Comparison of ENCODE assay signal across 32 mouse cellular contexts in genomic region chr4:119017078-119017477, GRCm38 (mm10). TPM values are rescaled to one million over a fixed set of nuclear protein-coding genes. Genes with fewer than 3 reads are reported as not detected.
A peak's percentile ranks its signal among the peaks of the same experiment; 100 is the strongest.
DNase-seq lines count a peak whose midpoint lies in the region; ATAC-seq and TF ChIP-seq lines count a peak whose summit lies in the region.
"Had no signal": no experiment of that assay in that cellular context is flagged by ENCODE, and none has a peak within 500 bp of the region (broad histone marks: within the 10 kb centered on the region; RNA-seq: fewer than 3 reads in every experiment).

No protein-coding gene starts in this region.

- H3K9me3 ChIP-seq in forebrain, embryonic 10.5 days, result no peaks in the 10 kb centered on the region
- no peaks in the 10 kb centered on the region for H3K9me3 ChIP-seq in forebrain, embryonic 15.5 days
- no peaks in the 10 kb centered on the region for H3K9me3 ChIP-seq in hindbrain, embryonic 15.5 days
- H3K9me3 ChIP-seq in hindbrain, embryonic 12.5 days (replicated peaks), result no peaks in the 10 kb centered on the region
- H3K9me3 ChIP-seq in midbrain, postnatal 0 days (ENCODE audit: low read length), result no peaks in the 10 kb centered on the region
- no peaks in the 10 kb centered on the region for H3K9me3 ChIP-seq in midbrain, embryonic 14.5 days (ENCODE audit: control insufficient read depth, low read length)
- no peaks in the 10 kb centered on the region for H3K9me3 ChIP-seq in neural tube, embryonic 15.5 days (replicated peaks)
- H3K9me3 ChIP-seq: embryonic facial prominence, embryonic 13.5 days; forebrain, embryonic 13.5 days; heart, embryonic 15.5 days; lung, embryonic 15.5 days; neural tube, embryonic 12.5 days had no signal

- H3K36me3 ChIP-seq in forebrain, embryonic 10.5 days (replicated peaks), result no peaks in the 10 kb centered on the region
- no peaks in the 10 kb centered on the region for H3K36me3 ChIP-seq in forebrain, embryonic 15.5 days
- H3K36me3 ChIP-seq in hindbrain, embryonic 15.5 days, result no peaks in the 10 kb centered on the region
- no peaks in the 10 kb centered on the region for H3K36me3 ChIP-seq in hindbrain, embryonic 12.5 days
- H3K36me3 ChIP-seq in midbrain, postnatal 0 days (ENCODE audit: insufficient read depth, low read length), result no peaks in the 10 kb centered on the region
- H3K36me3 ChIP-seq in midbrain, embryonic 14.5 days (ENCODE audit: control insufficient read depth, insufficient read depth, low read length), result no peaks in the 10 kb centered on the region
- no peaks in the 10 kb centered on the region for H3K36me3 ChIP-seq in neural tube, embryonic 15.5 days
- H3K36me3 ChIP-seq: embryonic facial prominence, embryonic 13.5 days; heart, embryonic 15.5 days; lung, embryonic 15.5 days; neural tube, embryonic 12.5 days had no signal

- no peak overlapping the region for H3K4me3 ChIP-seq in forebrain, embryonic 10.5 days
- H3K4me3 ChIP-seq in forebrain, embryonic 15.5 days, result no peak overlapping the region
- H3K4me3 ChIP-seq in hindbrain, embryonic 15.5 days, result no peak overlapping the region
- no peak overlapping the region for H3K4me3 ChIP-seq in hindbrain, embryonic 12.5 days
- H3K4me3 ChIP-seq in midbrain, postnatal 0 days (ENCODE audit: low read depth, low read length), result no peak overlapping the region
- no peak overlapping the region for H3K4me3 ChIP-seq in midbrain, embryonic 14.5 days (replicated peaks; ENCODE audit: low read depth, low read length)
- H3K4me3 ChIP-seq in neural tube, embryonic 15.5 days (replicated peaks), result no peak overlapping the region
- H3K4me3 ChIP-seq: embryonic facial prominence, embryonic 13.5 days; erythroblast, embryonic 14.5 days; forebrain, embryonic 13.5 days; heart, embryonic 15.5 days; left cerebral cortex, adult 2 months; lung, embryonic 15.5 days; neural tube, embryonic 12.5 days had no signal

- H3K4me1 ChIP-seq in forebrain, embryonic 10.5 days, result peaks cover 53% of the 10 kb centered on the region
- peaks cover 10% of the 10 kb centered on the region for H3K4me1 ChIP-seq in forebrain, embryonic 15.5 days
- peaks cover 9% of the 10 kb centered on the region for H3K4me1 ChIP-seq in hindbrain, embryonic 15.5 days (replicated peaks)
- H3K4me1 ChIP-seq in hindbrain, embryonic 12.5 days, result peaks cover 15% of the 10 kb centered on the region
- peaks cover 3% of the 10 kb centered on the region; the same call in 1 of the 2 replicates for H3K4me1 ChIP-seq in midbrain, postnatal 0 days (ENCODE audit: insufficient read depth, low read length)
- H3K4me1 ChIP-seq in midbrain, embryonic 14.5 days (ENCODE audit: control insufficient read depth, insufficient read depth, low read length), result peaks cover 6% of the 10 kb centered on the region; the same call in 1 of the 2 replicates
- H3K4me1 ChIP-seq in neural tube, embryonic 15.5 days, result peaks cover 9% of the 10 kb centered on the region; the same call in 1 of the 2 replicates

- H3K27ac ChIP-seq in forebrain, embryonic 10.5 days, result peak overlapping the region; percentile 46; the same call in 1 of the 2 replicates
- H3K27ac ChIP-seq in forebrain, embryonic 15.5 days (replicated peaks), result no peak overlapping the region
- H3K27ac ChIP-seq in hindbrain, embryonic 15.5 days (replicated peaks), result no peak overlapping the region
- no peak overlapping the region for H3K27ac ChIP-seq in hindbrain, embryonic 12.5 days
- H3K27ac ChIP-seq in midbrain, postnatal 0 days (ENCODE audit: low read depth, low read length), result no peak overlapping the region
- no peak overlapping the region for H3K27ac ChIP-seq in midbrain, embryonic 14.5 days (replicated peaks; ENCODE audit: low read depth, low read length)
- H3K27ac ChIP-seq in neural tube, embryonic 15.5 days (replicated peaks), result no peak overlapping the region
- H3K27ac ChIP-seq: embryonic facial prominence, embryonic 13.5 days; forebrain, embryonic 13.5 days; heart, embryonic 15.5 days; left cerebral cortex, adult 2 months; lung, embryonic 15.5 days; neural tube, embryonic 12.5 days had no signal

- WGBS in forebrain, embryonic 10.5 days, result 90% methylated on average over 5 of the region's 5 CpGs
- 82% methylated on average over 5 of the region's 5 CpGs for WGBS in forebrain, embryonic 15.5 days
- 67% methylated on average over 5 of the region's 5 CpGs for WGBS in hindbrain, embryonic 15.5 days
- WGBS in hindbrain, embryonic 12.5 days, result 86% methylated on average over 5 of the region's 5 CpGs
- WGBS in midbrain, postnatal 0 days, result 78% methylated on average over 5 of the region's 5 CpGs
- 79% methylated on average over 5 of the region's 5 CpGs for WGBS in midbrain, embryonic 14.5 days
- 73% methylated on average over 5 of the region's 5 CpGs for WGBS in neural tube, embryonic 15.5 days

- ATAC-seq in forebrain, embryonic 15.5 days (replicated peaks), result no peak
- peak; percentile 63; the same call in 1 of the 2 replicates for ATAC-seq in hindbrain, embryonic 15.5 days (ENCODE audit: low FRiP score, low read depth)
- no peak for ATAC-seq in hindbrain, embryonic 12.5 days (ENCODE audit: low FRiP score)
- no peak for ATAC-seq in midbrain, postnatal 0 days (ENCODE audit: low FRiP score)
- ATAC-seq in midbrain, embryonic 14.5 days (ENCODE audit: low FRiP score, low TSS enrichment), result no peak
- peak; percentile 42; the same call in 1 of the 2 replicates for ATAC-seq in neural tube, embryonic 15.5 days (ENCODE audit: low FRiP score)
- ATAC-seq: activated CD4-positive, CD25-positive, alpha-beta regulatory T cell, adult 4 months; forebrain, embryonic 13.5 days had no signal

- no peak for TF ChIP-seq CTCF in midbrain, postnatal 0 days (IDR thresholded peaks at IDR 0.05)

- DNase-seq in forebrain, embryonic 10.5 days (ENCODE audit: extremely low spot score, low spot score), result no peak
- DNase-seq in midbrain, postnatal 0 days (ENCODE audit: low spot score), result peak; percentile 36
- no peak for DNase-seq in midbrain, embryonic 14.5 days
- DNase-seq in thymus, adult 18-20 months, result no peak
- DNase-seq: adrenal gland, adult 8-10 months; cerebellum, adult 18-20 months; cerebellum, postnatal 14 days; gastrocnemius, postnatal 10 days; heart, adult 11 months; heart, postnatal 36 days; kidney, adult 2 months; kidney, postnatal 10 days; lung, postnatal 4 days; thymus, adult 2 months; thymus, postnatal 4 days had no signal

- H3K4me2 ChIP-seq in forebrain, embryonic 15.5 days (replicated peaks), result no peak overlapping the region
- no peak overlapping the region for H3K4me2 ChIP-seq in hindbrain, embryonic 15.5 days
- H3K4me2 ChIP-seq in hindbrain, embryonic 12.5 days (replicated peaks), result no peak overlapping the region
- no peak overlapping the region for H3K4me2 ChIP-seq in midbrain, postnatal 0 days (ENCODE audit: low read depth, low read length, poor library complexity, severe bottlenecking)
- H3K4me2 ChIP-seq in midbrain, embryonic 14.5 days (ENCODE audit: low read length), result no peak overlapping the region
- H3K4me2 ChIP-seq in neural tube, embryonic 15.5 days, result no peak overlapping the region
- H3K4me2 ChIP-seq: embryonic facial prominence, embryonic 13.5 days; forebrain, embryonic 13.5 days; heart, embryonic 15.5 days; lung, embryonic 15.5 days; neural tube, embryonic 12.5 days had no signal

- no peak overlapping the region for H3K9ac ChIP-seq in forebrain, embryonic 15.5 days (replicated peaks)
- H3K9ac ChIP-seq in hindbrain, embryonic 15.5 days, result no peak overlapping the region
- no peak overlapping the region for H3K9ac ChIP-seq in hindbrain, embryonic 12.5 days
- no peak overlapping the region for H3K9ac ChIP-seq in midbrain, postnatal 0 days (replicated peaks; ENCODE audit: low read length, poor library complexity, severe bottlenecking)
- no peak overlapping the region for H3K9ac ChIP-seq in midbrain, embryonic 14.5 days (replicated peaks; ENCODE audit: low read length)
- no peak overlapping the region for H3K9ac ChIP-seq in neural tube, embryonic 15.5 days (replicated peaks)
- H3K9ac ChIP-seq: embryonic facial prominence, embryonic 13.5 days; forebrain, embryonic 13.5 days; heart, embryonic 15.5 days; lung, embryonic 15.5 days; neural tube, embryonic 12.5 days had no signal

- H3K27me3 ChIP-seq in forebrain, embryonic 10.5 days (ENCODE audit: poor library complexity, severe bottlenecking), result no peaks in the 10 kb centered on the region
- H3K27me3 ChIP-seq in forebrain, embryonic 15.5 days, result no peaks in the 10 kb centered on the region
- no peaks in the 10 kb centered on the region for H3K27me3 ChIP-seq in hindbrain, embryonic 15.5 days
- no peaks in the 10 kb centered on the region for H3K27me3 ChIP-seq in hindbrain, embryonic 12.5 days
- H3K27me3 ChIP-seq in midbrain, postnatal 0 days (ENCODE audit: insufficient read depth, low read length), result no peaks in the 10 kb centered on the region
- no peaks in the 10 kb centered on the region for H3K27me3 ChIP-seq in midbrain, embryonic 14.5 days (ENCODE audit: control insufficient read depth, insufficient read depth, low read length)
- H3K27me3 ChIP-seq in neural tube, embryonic 15.5 days (replicated peaks), result no peaks in the 10 kb centered on the region
- H3K27me3 ChIP-seq: embryonic facial prominence, embryonic 13.5 days; forebrain, embryonic 13.5 days; heart, embryonic 15.5 days; lung, embryonic 15.5 days; neural tube, embryonic 12.5 days had no signal

RNA-seq across cellular contexts. Expression of gene Lao1, which starts 55.7 kb away (rescaled TPM):
- polyA plus RNA-seq in forebrain, embryonic 10.5 days (2016; fragmentation: Nextera tagmentation; extraction: Ambion mirVana), result not detected in 2 replicates
- polyA plus RNA-seq in forebrain, embryonic 15.5 days (2015; fragmentation: Nextera tagmentation; extraction: Ambion mirVana), result 0.28 and 0.29 TPM in 2 replicates
- not detected in 2 replicates for polyA plus RNA-seq in hindbrain, embryonic 15.5 days (2015; fragmentation: Nextera tagmentation; extraction: Ambion mirVana)
- not detected in 2 replicates for polyA plus RNA-seq in hindbrain, embryonic 12.5 days (2016; fragmentation: Nextera tagmentation; extraction: Ambion mirVana)
- 0.22 and 0.42 TPM in 2 replicates for total RNA-seq in midbrain, postnatal 0 days (2014; rRNA removed)
- polyA plus RNA-seq in midbrain, postnatal 0 days (2015; fragmentation: Nextera tagmentation; extraction: Ambion mirVana), result not detected in 2 replicates
- polyA plus RNA-seq in midbrain, embryonic 14.5 days (2014; fragmentation: Nextera tagmentation; extraction: Ambion mirVana), result not detected in 2 replicates
- not detected in 2 replicates for polyA plus RNA-seq in neural tube, embryonic 15.5 days (2015; fragmentation: Nextera tagmentation; extraction: Ambion mirVana)
- total RNA-seq: adrenal gland, adult 8-10 months; megakaryocyte-erythroid progenitor cell, adult 5-6 weeks had no signal
- polyA plus RNA-seq: activated CD4-positive, CD25-positive, alpha-beta regulatory T cell, adult 4 months; embryonic facial prominence, embryonic 13.5 days; erythroblast, embryonic 14.5 days; forebrain, embryonic 13.5 days; heart, embryonic 15.5 days; intestine, embryonic 14.5 days; kidney, adult 2 months; limb, embryonic 14.5 days; lung, embryonic 15.5 days; neural tube, embryonic 12.5 days; small intestine, adult 2 months; stomach, embryonic 16.5 days had no signal

Comparison
In these comparisons a context has a peak if more than half of its experiments do, and no peak if none do; other contexts are left out.
1. ATAC-seq: peak in hindbrain, embryonic 15.5 days (single experiment) and neural tube, embryonic 15.5 days (single experiment); none in forebrain, embryonic 15.5 days (single experiment), hindbrain, embryonic 12.5 days (single experiment), midbrain, postnatal 0 days (single experiment) and midbrain, embryonic 14.5 days (single experiment).